In genomic region chr15:86110361-86111103, GRCm38 (mm10) we compare ENCODE assay signal across 7 mouse cellular contexts. TPM values are rescaled to one million over a fixed set of nuclear protein-coding genes. Genes with fewer than 3 reads are reported as not detected.
DNase-seq lines count a peak whose midpoint lies in the region; ATAC-seq and TF ChIP-seq lines count a peak whose summit lies in the region.

No protein-coding gene starts in this region.

- no peak overlapping the region for H3K4me2 ChIP-seq in liver, embryonic 12.5 days
- no peak overlapping the region for H3K4me2 ChIP-seq in forebrain, embryonic 16.5 days (ENCODE audit: low read length)

- H3K4me1 ChIP-seq in liver, embryonic 12.5 days = peaks cover 92% of the 10 kb centered on the region
- peaks cover 39% of the 10 kb centered on the region for H3K4me1 ChIP-seq in forebrain, embryonic 16.5 days (replicated peaks; ENCODE audit: control insufficient read depth, insufficient read depth, low read length)
- H3K4me1 ChIP-seq in thymus, adult 2 months (replicated peaks; ENCODE audit: control insufficient read depth, insufficient read depth, low read length) = peaks cover 35% of the 10 kb centered on the region

- H3K36me3 ChIP-seq in liver, embryonic 12.5 days = 0 out of 2 replicates have a peak, but pooled peaks cover 3% of the 10 kb centered on the region
- H3K36me3 ChIP-seq in forebrain, embryonic 16.5 days (ENCODE audit: control insufficient read depth, insufficient read depth) = no peaks in the 10 kb centered on the region
- H3K36me3 ChIP-seq in thymus, adult 2 months (ENCODE audit: control insufficient read depth, insufficient read depth, low read length) = no peaks in the 10 kb centered on the region

- no peak for TF ChIP-seq POLR2A in thymus, adult 2 months (IDR thresholded peaks at IDR 0.05; ENCODE audit: control insufficient read depth, extremely low read depth, insufficient read depth, low read length, poor library complexity)

- H3K27me3 ChIP-seq in liver, embryonic 12.5 days (replicated peaks) = no peaks in the 10 kb centered on the region
- no peaks in the 10 kb centered on the region for H3K27me3 ChIP-seq in forebrain, embryonic 16.5 days (replicated peaks; ENCODE audit: control insufficient read depth, insufficient read depth, low read length)
- no peaks in the 10 kb centered on the region for H3K27me3 ChIP-seq in thymus, adult 2 months (ENCODE audit: control insufficient read depth, insufficient read depth, low read length)

- H3K27ac ChIP-seq in liver, embryonic 12.5 days = peak overlapping the region; percentile 98; the same call in 1 of the 2 replicates
- H3K27ac ChIP-seq in forebrain, embryonic 16.5 days (ENCODE audit: low read length) = peak overlapping the region; percentile 32; the same call in 1 of the 2 replicates
- peak overlapping the region; percentile 53 for H3K27ac ChIP-seq in thymus, adult 2 months (ENCODE audit: control insufficient read depth, insufficient read depth, low read length)

- no peaks in the 10 kb centered on the region for H3K9me3 ChIP-seq in liver, embryonic 12.5 days (replicated peaks)
- H3K9me3 ChIP-seq in forebrain, embryonic 16.5 days (ENCODE audit: control insufficient read depth, low read length) = no peaks in the 10 kb centered on the region

- 74% methylated on average over 10 of the region's 10 CpGs for WGBS in liver, embryonic 12.5 days (ENCODE audit: insufficient replicate concordance)
- WGBS in forebrain, embryonic 16.5 days = 65% methylated on average over 10 of the region's 10 CpGs
- 53% methylated on average over 10 of the region's 10 CpGs for WGBS in thymus, adult 2 months

- H3K9ac ChIP-seq in liver, embryonic 12.5 days = peak overlapping the region; percentile 43; the same call in 1 of the 2 replicates
- no peak overlapping the region for H3K9ac ChIP-seq in forebrain, embryonic 16.5 days (replicated peaks; ENCODE audit: low read depth, low read length)

- DNase-seq in liver = no peak
- DNase-seq in cerebellum, adult 11 months = peak; percentile 74
- peak; percentile 51 for DNase-seq in thymus, adult 2 months
- DNase-seq in frontal cortex, postnatal 14 days (ENCODE audit: low spot score in 2 of 2) = no peak

- no peak for ATAC-seq in liver, embryonic 12.5 days
- no peak for ATAC-seq in forebrain, embryonic 16.5 days
- ATAC-seq in inflammation-experienced regulatory T-cells, adult 6 months = no peak

- TF ChIP-seq CTCF in thymus, adult 2 months (IDR thresholded peaks at IDR 0.05; ENCODE audit: borderline replicate concordance, control insufficient read depth, extremely low read depth, insufficient read depth, low read length, poor library complexity) = no peak

- no peak overlapping the region for H3K4me3 ChIP-seq in liver, embryonic 12.5 days
- no peak overlapping the region for H3K4me3 ChIP-seq in forebrain, embryonic 16.5 days (replicated peaks; ENCODE audit: low read length)
- no peak overlapping the region for H3K4me3 ChIP-seq in thymus, adult 2 months (ENCODE audit: control insufficient read depth, insufficient read depth, low read length)

RNA-seq across cellular contexts. Expression of gene Gramd4, which starts 53.0 kb away (rescaled TPM):
- polyA plus RNA-seq in liver, embryonic 12.5 days (2016; fragmentation: Nextera tagmentation; extraction: Ambion mirVana) = 14.4 and 15.1 TPM in 2 replicates
- polyA plus RNA-seq in forebrain, embryonic 16.5 days (2015; fragmentation: Nextera tagmentation; extraction: Ambion mirVana) = 56.8 and 57.8 TPM in 2 replicates
- 35.1 and 37.1 TPM in 2 replicates for polyA plus RNA-seq in thymus, adult 2 months (2012; rRNA removed)
- 10 to 100 TPM; 13.4 to 26.0 (median 22.9) TPM for polyA plus RNA-seq in inflammation-experienced regulatory T-cells, adult 6 months (2017; shearing (Covaris generic))

Comparison
In these comparisons a context has a peak if more than half of its experiments do, and no peak if none do; other contexts are left out.
1. H3K27ac ChIP-seq: peak in every context shown above with its lines; median percentile 98 in liver, embryonic 12.5 days; 53 in thymus, adult 2 months; 32 in forebrain, embryonic 16.5 days.
2. DNase-seq: peak in cerebellum, adult 11 months (single experiment) and thymus, adult 2 months (single experiment); none in liver (single experiment) and frontal cortex, postnatal 14 days (0 of 2).